Mouse (Mus musculus): ENCODE results near the gene Chst11. TPM values are rescaled to one million over a fixed set of nuclear protein-coding genes. Genes with fewer than 3 reads are reported as not detected.

The Chst11 gene
- total RNA-seq, 2 experiments from 2014 or later = 2.3 to 2.6 TPM

Other genes with a start within 250 kb of the Chst11 start
- gene Nfyb, start 221.4 kb upstream of the Chst11 start, total RNA-seq (2021) = 10 to 100 TPM; 28.6 to 31.6 TPM
- 10 to 100 TPM; 42.2 to 43.2 TPM for gene Txnrd1, start 151.5 kb upstream of the Chst11 start, total RNA-seq (2021)
- 1 to 10 TPM; 1.8 to 2.1 TPM for gene Eid3, start 118.9 kb upstream of the Chst11 start, total RNA-seq (2021)